Mouse (Mus musculus): ENCODE results near the gene Decr2.

DNA sequence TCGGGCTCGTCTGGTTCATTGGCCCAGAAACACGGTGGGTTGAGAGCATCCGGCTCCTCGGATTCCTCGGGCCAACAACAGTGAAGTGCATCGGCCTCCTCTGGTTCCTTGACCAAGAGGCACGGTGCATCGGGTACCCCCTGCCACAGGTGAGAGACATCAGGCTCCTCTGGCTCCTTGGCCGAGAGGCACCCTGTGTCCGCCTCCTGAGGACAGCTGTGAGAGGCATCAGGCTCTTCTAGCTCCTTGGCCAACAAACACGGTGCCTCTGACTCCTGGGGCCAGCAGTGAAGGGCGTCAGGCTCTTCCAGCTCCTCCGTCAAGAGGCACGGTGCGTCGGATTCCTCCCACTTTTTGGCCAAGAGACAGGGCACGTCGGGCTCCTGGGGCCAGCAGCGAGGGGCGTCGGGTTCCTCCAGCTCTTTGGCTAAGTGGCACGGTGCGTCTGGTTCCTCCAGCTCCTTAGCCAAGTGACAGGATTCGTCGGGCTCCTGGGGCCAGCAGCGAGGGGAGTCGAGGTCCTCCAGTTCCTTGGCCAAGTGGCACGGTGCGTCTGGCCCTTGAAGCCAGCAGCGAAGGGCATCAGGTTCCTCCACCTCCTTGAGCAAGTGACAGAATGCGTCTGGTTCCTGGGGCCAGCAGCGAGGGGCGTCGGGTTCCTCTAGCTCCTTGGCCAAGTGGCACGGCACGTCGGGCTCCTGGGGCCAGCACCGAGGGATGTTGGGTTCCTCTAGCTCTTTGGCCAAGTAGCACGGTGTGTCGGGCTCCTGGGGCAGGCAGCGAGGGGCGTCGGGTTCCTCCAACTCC is 21.9 kb downstream of the Decr2 start:
- TF ChIP-seq CTCF (IDR thresholded peaks at IDR 0.05) (no peak), POLR2A (IDR thresholded peaks at IDR 0.05; ENCODE audit: insufficient read depth, low read depth, low read length) (no peak), EP300 (IDR thresholded peaks at IDR 0.05; ENCODE audit: insufficient read depth, low read depth, low read length) (no peak)

Measured in heart, adult 2 months (tissue).